Mouse (Mus musculus): Measurements from ENCODE around the gene Sept9. TPM values are rescaled to one million over a fixed set of nuclear protein-coding genes. Genes with fewer than 3 reads are reported as not detected.

The Sept9 gene
- total RNA-seq, 2 experiments from 2014 or later: 11.5 to 13.6 TPM

DNA sequence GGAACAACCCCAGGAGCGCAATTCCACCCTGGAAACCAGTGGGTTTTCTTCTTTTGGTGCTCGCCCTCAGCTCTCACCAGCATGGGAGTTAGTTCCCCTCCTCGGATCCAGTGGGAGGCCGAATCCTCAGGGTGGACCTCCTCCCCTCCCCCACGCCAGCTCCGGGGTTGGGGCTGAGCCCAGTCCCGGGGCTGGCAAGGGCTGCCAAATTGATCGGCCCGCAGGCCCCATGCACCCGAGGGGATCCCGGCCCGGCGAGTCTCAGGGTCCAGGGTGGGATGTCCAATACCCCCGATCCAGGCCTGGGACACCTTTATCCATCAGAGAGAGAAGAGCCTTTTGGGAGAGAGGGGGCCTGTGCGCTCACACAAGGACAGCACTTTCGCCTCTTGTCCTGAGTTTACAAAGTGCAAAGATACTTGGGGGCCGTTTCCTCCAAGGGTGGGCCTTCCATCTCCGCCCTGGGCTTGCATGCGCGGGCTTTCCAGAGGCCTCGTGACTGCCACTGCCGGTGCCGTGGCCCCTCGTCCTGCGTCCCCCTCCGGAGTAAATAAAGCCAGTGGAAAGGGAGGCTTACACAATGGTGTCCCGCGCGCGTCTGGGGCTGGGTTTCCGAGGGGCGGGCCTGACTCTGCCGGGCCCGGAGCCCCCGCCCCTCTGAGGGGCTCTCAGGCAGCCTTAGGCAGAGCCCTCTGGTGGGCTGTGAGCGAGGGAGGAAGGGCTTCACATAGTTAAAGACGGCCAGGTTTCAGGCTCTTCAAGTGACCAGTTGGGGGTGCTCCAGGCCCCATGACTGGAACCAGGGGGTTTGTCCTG lies 67.7 kb downstream of the Sept9 start:
- Histone ChIP-seq H3K27ac (peak overlapping the region; percentile 90), H3K4me3 (peak overlapping the region; percentile 92)
- TF ChIP-seq CTCF (IDR thresholded peaks at IDR 0.05): peak; percentile 52
- intact Hi-C loops (cut with DNase I): no loop called here
- DNase-seq: peak; percentile 67

DNA sequence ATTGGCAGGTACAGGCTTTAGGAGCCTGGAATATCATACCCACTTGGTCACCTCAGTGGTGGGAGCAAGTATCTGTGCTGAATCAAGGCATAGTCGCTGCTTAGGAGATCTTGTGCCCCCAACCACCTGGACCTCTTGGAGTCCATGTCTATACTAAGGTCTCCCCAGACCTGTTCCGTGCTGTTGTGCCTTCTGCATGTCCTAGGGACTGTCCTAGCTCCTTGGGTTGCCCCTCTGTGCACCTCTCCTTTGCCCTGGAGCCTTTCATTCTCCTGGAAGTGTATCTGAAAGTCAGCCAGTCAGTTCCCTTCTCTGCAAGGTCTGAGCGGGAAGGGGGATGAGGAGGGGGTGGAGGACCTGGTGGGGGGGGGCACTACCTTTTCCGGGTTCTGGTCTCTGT lies 68.4 kb downstream of the Sept9 start:
- intact Hi-C loops (cut with DNase I): loop anchor here (2.0 kb wide), 1 partner anchor 43 kb away; no protein-coding TSS in a partner anchor
- H3K27ac ChIP-seq: peak overlapping the region; percentile 90
- DNase-seq: no peak
- TF ChIP-seq CTCF (IDR thresholded peaks at IDR 0.05): no peak
- peak overlapping the region; percentile 92 for H3K4me3 ChIP-seq

DNA sequence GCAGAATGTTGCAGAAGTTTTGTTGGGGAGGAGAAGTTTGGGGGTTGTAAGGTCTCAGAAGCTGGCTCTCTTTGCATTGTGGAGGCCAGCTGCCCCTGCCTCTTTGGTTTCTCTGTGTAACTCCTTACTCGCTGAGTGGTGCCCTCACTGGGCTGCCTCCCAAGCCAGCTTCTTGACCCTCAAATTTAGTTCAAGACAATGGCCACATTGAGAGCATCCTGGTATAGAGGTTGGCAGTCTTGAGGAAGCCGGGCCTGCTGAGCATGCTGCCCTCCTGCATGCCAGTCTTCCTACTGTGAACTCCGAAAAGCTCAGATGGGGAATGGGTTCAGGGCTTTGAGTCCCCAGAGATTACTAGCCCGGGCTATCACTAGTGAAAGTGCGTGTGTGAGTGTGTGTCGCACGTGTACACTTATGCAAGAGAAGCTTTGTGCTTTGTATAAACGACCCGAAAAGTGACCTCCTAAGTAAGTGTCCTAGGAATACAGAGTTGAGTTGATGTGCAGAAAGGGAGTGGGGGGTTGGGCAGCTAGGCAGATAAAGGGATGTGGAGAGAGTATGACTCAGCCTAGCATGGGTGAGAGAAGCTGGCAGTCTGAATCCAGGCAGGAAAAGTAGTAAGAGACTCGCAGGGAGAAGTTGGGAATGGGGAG lies 69.0 kb downstream of the Sept9 start:
- peak overlapping the region; percentile 92 for H3K4me3 ChIP-seq
- H3K27ac ChIP-seq: peak overlapping the region; percentile 90
- no peak for TF ChIP-seq CTCF (IDR thresholded peaks at IDR 0.05)
- intact Hi-C loops (cut with DNase I): loop anchor here (2.0 kb wide), 1 partner anchor 42 kb away; no protein-coding TSS in a partner anchor
- no peak for DNase-seq

DNA sequence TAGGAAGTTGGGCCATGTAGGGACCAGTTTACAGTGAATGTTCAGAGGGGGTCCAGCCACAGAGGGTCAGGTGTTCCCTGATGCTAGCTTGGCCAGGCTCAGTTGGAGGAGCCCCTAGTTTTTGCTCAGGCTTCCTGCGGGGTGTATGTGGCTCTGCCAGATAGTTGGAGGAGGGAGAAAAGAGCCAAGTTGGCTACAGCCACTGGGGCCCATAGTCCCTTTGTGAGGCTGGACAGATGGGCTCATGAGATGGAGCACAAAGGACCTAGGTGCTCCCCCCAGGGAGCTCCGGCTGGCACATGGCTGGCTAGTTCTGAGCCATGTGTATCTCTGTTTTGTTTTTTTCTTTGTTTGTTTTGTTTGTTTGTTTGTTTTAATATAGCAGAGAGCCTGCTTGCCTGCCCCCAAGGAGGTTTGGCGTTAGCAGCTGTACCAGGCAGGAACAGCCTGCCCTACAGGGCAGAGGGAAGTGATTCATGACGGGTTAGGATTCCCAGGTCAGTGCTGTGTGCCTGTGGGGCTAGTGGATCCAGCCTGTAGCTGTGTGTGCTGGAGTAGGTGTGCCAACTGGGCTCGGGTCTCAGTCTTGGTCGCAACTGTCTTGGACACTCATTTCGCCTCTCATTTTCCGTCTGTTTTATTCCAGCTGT lies 69.7 kb downstream of the Sept9 start:
- H3K4me3 ChIP-seq: no peak overlapping the region
- intact Hi-C loops (cut with DNase I): loop anchor here (2.0 kb wide), 1 partner anchor 42 kb away; no protein-coding TSS in a partner anchor
- DNase-seq: no peak
- TF ChIP-seq CTCF (IDR thresholded peaks at IDR 0.05): no peak
- H3K27ac ChIP-seq: peak overlapping the region; percentile 90

DNA sequence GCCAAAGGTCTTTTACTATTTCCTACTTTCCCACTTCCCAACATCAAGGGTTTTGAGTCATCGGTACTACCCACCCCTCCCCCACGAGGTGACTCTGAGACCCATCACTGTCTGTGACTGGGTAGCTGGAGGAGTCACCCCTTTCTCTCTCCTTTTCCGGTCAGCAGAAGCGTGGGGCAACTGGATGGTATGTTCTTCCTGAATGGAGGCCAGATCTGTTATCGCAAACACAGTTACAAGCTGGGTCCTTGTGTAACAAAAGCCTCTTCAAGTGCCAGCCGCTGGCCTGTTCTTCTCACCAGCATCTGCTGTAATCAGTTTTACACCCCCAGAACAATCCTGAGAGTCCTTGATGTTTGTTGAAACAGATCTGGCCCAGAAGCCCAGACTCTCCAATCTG lies 70.5 kb downstream of the Sept9 start:
- no peak for TF ChIP-seq CTCF (IDR thresholded peaks at IDR 0.05)
- DNase-seq: no peak
- H3K4me3 ChIP-seq: no peak overlapping the region
- peak overlapping the region; percentile 17; the same call in 1 of the 2 replicates for H3K27ac ChIP-seq
- intact Hi-C loops (cut with DNase I): loop anchor here (2.0 kb wide), 1 partner anchor 41 kb away; no protein-coding TSS in a partner anchor

DNA sequence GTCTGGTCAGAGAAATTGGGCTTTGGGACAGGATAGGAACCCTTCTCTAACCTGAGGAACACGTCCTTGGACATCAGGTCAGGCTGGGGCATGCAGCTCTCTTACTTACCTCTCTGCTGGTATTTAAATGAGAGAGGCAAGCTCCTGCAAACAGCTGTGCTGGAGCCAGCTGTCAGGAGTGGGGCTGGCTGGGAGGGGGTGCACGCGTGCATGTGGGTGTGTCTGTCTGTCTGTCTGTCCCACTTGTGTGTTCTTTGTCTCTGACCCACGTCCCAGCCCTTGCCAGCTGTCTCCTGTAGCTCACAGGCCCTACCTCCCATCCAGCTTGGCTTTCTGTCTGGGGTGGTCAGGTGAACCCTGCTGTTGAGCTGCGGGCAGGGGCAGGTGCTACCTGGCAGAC lies 75.5 kb downstream of the Sept9 start:
- intact Hi-C loops (cut with DNase I): no loop called here
- no peak for TF ChIP-seq CTCF (IDR thresholded peaks at IDR 0.05)
- H3K4me3 ChIP-seq: no peak overlapping the region
- no peak for DNase-seq
- H3K27ac ChIP-seq: peak overlapping the region; percentile 76

DNA sequence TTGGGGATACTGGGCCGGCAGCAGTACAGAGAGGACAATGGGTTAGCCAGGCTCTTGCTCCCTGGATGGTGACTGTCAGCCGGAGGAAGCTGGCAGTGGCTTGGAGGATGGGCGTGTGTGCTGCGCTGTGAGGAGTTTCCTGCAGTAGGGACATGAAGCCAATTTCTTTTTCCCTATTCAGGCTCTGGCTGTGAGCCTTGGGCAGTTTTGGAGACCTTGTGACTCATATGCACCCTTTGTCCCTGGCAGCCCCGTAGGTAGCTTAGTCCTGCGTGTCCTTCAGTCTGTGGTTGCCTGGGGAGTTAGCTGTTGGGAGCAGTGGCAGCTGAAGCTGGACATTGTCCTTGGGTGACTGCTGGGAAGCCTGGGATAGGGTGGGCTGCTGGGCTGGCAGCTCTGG lies 76.5 kb downstream of the Sept9 start:
- intact Hi-C loops (cut with DNase I): no loop called here
- Histone ChIP-seq H3K27ac (peak overlapping the region; percentile 76), H3K4me3 (peak overlapping the region; percentile 15)
- no peak for TF ChIP-seq CTCF (IDR thresholded peaks at IDR 0.05)
- DNase-seq: peak; percentile 73

DNA sequence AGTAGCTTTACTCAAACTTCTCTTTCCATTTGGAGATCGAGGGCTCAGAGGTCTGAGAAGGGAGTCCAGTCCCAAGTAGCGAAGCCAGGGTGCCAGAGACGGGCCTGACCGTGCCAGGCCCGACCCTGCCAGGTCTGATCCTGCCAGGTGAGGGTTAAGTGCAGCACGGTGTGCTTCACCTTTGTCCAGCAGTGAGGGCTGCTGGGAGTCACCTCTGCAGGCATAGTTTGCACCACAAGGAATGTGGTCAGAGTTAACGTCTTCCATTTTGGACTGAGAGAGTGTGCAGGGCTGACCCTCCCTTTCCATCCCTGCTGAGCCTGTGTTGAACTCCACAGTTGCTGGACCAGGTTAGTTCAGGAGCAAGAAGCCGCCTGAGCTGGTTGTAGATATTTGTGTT lies 77.5 kb downstream of the Sept9 start:
- peak overlapping the region; percentile 35; the same call in 1 of the 2 replicates for H3K27ac ChIP-seq
- intact Hi-C loops (cut with DNase I): no loop called here
- DNase-seq: no peak
- no peak for TF ChIP-seq CTCF (IDR thresholded peaks at IDR 0.05)
- H3K4me3 ChIP-seq: no peak overlapping the region

DNA sequence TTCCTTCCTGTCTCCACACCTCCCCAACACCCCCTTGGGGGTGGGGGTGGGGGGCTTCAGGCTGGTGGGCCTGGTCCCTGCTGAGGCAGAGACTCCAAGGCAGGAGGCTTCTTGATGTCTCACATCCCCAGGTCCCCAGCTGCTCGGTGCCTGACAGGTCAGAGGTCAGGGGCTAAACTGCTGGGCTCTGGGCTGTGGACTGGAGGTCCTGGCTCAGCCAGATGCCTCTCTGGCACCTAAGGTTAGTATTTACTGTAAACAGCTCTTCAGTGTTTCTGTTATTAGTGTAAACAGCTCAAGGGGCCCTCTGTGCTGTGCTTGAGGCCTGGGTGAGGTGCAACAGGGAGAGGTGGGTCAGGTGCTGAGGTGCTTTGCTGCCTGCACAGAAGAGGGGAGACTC lies 78.7 kb downstream of the Sept9 start:
- Histone ChIP-seq H3K4me3 (no peak overlapping the region), H3K27ac (peak overlapping the region; percentile 48)
- intact Hi-C loops (cut with DNase I): no loop called here
- TF ChIP-seq CTCF (IDR thresholded peaks at IDR 0.05): no peak
- DNase-seq: no peak

DNA sequence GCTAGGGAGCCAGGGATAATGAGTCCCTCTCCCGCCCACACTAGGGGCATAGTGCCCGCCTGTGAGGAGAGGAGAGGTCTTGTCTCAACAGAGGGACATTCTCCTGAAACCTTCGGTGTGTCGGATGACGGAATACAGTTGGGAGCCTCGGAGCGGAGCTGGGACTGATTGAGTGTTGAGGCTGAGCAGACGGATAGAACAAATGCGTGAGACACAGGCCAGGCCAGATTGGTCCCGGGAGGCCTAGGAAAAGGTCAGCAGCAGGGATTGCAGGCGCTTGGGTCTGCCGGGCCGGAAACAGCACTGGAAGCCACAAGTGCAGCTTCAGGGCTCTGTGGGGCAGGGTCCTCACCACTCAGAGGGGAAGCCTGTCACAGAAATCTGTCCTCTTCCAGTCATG lies 79.1 kb downstream of the Sept9 start:
- no peak for TF ChIP-seq CTCF (IDR thresholded peaks at IDR 0.05)
- no peak overlapping the region for H3K4me3 ChIP-seq
- DNase-seq: peak; percentile 53
- intact Hi-C loops (cut with DNase I): no loop called here
- H3K27ac ChIP-seq: peak overlapping the region; percentile 48

DNA sequence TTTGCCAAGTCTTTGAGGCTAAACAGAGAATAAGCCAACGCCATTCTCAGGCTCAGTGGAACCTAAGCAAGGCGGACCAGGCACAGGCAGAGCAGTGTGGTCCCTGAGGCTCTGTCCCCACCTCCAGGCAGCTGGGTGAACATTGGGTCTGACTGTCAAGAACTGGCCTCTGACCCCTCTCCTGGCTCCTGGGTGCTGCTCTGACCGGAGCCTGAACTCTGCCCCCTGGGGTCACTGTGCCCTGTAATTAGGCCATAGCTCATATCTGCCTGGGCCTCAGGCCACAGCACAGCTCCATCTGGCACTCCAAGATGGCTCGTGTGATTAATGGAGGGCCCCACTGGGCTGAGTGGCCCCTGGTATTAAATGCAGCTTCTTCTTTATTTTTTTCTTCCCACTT lies 80.5 kb downstream of the Sept9 start:
- intact Hi-C loops (cut with DNase I): no loop called here
- H3K4me3 ChIP-seq: no peak overlapping the region

DNA sequence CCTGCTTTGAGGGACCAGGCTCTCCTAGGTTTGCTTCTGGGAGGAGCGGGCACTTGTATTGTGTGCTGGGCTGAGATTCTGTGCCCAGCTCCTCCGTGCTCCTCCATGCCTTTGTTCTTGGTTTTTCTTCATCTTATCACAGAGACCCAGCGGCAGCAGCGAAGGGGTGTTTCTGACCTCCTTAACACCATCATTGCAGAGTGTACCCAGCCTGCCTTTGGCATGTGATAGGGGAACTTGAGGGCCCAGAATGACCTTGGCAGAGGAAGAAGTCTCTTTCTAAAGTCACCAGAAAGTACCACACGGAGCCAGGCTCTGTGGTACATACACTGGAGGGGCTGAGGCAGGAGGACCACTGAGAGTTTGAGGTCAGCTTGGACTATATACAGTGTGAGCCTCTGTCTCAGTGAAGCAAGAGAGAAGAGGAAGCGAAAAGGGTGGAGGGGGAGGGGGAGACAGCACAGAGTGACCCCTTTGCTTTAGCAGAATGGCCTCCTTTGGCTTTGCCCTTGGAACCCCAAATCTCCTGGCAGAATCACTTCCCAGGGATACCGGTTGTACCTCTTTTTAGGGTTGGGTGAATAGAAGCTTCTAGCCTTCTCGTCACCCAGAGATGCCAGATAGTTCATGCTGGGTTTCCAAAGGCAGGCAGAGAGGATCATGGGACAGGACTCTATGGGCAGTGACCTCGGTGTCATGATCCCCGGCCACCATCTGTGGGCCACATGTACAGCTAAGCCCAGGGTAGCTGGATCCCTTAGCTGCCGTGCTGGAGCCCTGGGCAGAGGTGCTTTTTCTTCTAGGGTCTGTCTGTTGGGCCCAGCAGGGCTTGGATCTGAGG lies 83.8 kb downstream of the Sept9 start:
- intact Hi-C loops (cut with DNase I): no loop called here
- H3K27ac ChIP-seq: peak overlapping the region; percentile 74
- DNase-seq: no peak
- H3K4me3 ChIP-seq: no peak overlapping the region
- no peak for TF ChIP-seq CTCF (IDR thresholded peaks at IDR 0.05)

More for the DNA sequence above, 80.5 kb downstream of the Sept9 start:
- DNase-seq: no peak
- peak overlapping the region; percentile 12; the same call in 1 of the 2 replicates for H3K27ac ChIP-seq
- TF ChIP-seq CTCF (IDR thresholded peaks at IDR 0.05): no peak
